Mouse (Mus musculus) heart, embryonic 16.5 days (tissue): ENCODE measurements around the gene Ano10. TPM values are rescaled to one million over a fixed set of nuclear protein-coding genes. Genes with fewer than 3 reads are reported as not detected.

Experiments
- ATAC-seq: fragments of 200-750 bp; cut with Nextera tagmentation; replicated peaks from 2 replicates; pipeline ENCODE4 v1.8.0; 2017; ENCODE audit warnings: moderate number of reproducible peaks; ENCODE audit not compliant: insufficient read depth, low FRiP score; ENCODE audit errors: extremely low read depth
- H3K27ac ChIP-seq: fragments of 300-500 bp; sonication (generic); 2 replicates; pipeline ENCODE4 v1.5.1; 2014; ENCODE audit warnings: mild to moderate bottlenecking, low read length, control low read depth, moderate library complexity
- H3K27me3 ChIP-seq: fragments of 300-500 bp; sonication (generic); 2 replicates; pipeline ENCODE4 v1.6.1; 2014; ENCODE audit warnings: low read length, mixed read lengths; ENCODE audit not compliant: control insufficient read depth, insufficient read depth
- H3K36me3 ChIP-seq: fragments of 300-500 bp; sonication (generic); 2 replicates; pipeline ENCODE4 v1.6.1; 2014; ENCODE audit not compliant: control insufficient read depth, insufficient read depth
- H3K4me1 ChIP-seq: fragments of 300-500 bp; sonication (generic); 2 replicates; pipeline ENCODE4 v1.6.1; 2014; ENCODE audit warnings: low read length, mixed read lengths; ENCODE audit not compliant: control insufficient read depth, insufficient read depth
- H3K4me2 ChIP-seq: fragments of 300-500 bp; sonication (generic); 2 replicates; pipeline ENCODE4 v1.6.1; 2014; ENCODE audit warnings: low read depth, mild to moderate bottlenecking, control low read depth, low read length
- H3K4me3 ChIP-seq: fragments of 300-500 bp; sonication (generic); 2 replicates; pipeline ENCODE4 v1.5.1; 2014; ENCODE audit warnings: mild to moderate bottlenecking, control low read depth, low read length
- H3K9ac ChIP-seq: fragments of 300-500 bp; sonication (generic); 2 replicates; pipeline ENCODE4 v1.6.1; 2014; ENCODE audit warnings: low read length, control low read depth
- H3K9me3 ChIP-seq: fragments of 300-500 bp; sonication (generic); replicated peaks from 2 replicates; pipeline ENCODE4 v1.6.1; 2016; ENCODE audit warnings: low read length; ENCODE audit not compliant: control insufficient read depth
- WGBS: fragments of 180-500 bp; shearing (Covaris S2); extraction: QIAGEN DNeasy Blood & Tissue Kit; methylation state at CpG from one replicate; pipeline ENCODE4 v1.1.7; 2014; 5-methylcytosine and 5-hydroxymethylcytosine counted together
- polyA plus RNA-seq: library from polyadenylated mRNA; unstranded; fragments of >200 nt; fragmentation: Nextera tagmentation; extraction: Ambion mirVana; gene quantifications from 2 replicates; pipeline ENCODE4 v1.2.1, GENCODE M21; 2015

The Ano10 gene
- polyA plus RNA-seq, 1 experiment from 2014 or later = 27.3 TPM

DNA sequence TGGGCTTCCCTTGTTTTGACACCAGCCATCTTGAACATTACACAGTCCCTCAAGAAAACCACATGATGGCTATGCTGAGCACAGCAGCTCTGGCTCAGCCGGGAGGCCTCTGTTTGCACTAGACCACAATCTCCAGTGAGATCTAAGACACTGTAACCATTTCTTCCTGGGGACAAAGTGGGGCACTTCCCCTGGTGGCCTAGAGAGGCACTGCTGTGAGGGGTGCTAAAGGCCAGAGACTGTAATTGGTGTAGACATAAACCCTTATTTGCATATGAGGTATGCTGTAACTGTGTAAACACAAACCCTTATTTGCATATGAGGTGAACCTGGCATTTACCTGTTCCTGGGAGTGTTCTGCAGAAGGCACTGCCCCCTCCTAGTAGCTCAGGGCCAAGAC is 105.5 kb downstream of the Ano10 start:
- Histone ChIP-seq H3K4me2 (no peak overlapping the region), H3K27ac (no peak overlapping the region), H3K9ac (no peak overlapping the region), H3K36me3 (no peaks in the 10 kb centered on the region), H3K27me3 (no peaks in the 10 kb centered on the region), H3K4me1 (peaks cover 45% of the 10 kb centered on the region), H3K9me3 (no peaks in the 10 kb centered on the region), H3K4me3 (no peak overlapping the region)
- ATAC-seq = no peak
- WGBS = 52% methylated on average over 1 of the region's 1 CpGs

DNA sequence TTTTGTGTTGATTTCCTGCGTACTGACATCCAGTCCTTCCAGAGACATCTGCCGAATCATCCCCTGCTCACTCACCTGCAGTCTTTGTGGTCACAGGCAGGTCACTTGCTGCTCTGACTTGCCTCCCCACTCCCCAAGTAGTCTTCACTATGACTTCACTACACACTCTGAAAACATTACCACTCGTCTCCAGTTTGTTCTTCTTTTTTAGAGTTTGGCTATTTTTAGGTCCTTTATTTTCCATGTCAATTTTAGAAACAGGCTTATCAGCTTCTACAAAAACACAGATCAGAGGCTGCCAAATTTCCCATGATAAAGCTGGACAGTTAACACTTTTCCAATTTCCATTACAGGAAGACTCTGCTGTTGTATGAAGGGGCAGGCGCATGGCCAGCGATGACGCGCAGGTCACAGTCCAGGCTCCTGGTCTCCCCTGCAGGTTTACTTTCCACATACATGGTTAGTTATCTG is 106.7 kb downstream of the Ano10 start:
- no peaks in the 10 kb centered on the region for H3K9me3 ChIP-seq
- peak overlapping the region; percentile 38; the same call in 1 of the 2 replicates for H3K4me2 ChIP-seq
- H3K4me1 ChIP-seq = peaks cover 39% of the 10 kb centered on the region
- H3K27me3 ChIP-seq = no peaks in the 10 kb centered on the region
- peak; percentile 37; the same call in 1 of the 2 replicates for ATAC-seq
- H3K9ac ChIP-seq = peak overlapping the region; percentile 47; the same call in 1 of the 2 replicates
- H3K4me3 ChIP-seq = no peak overlapping the region
- H3K36me3 ChIP-seq = no peaks in the 10 kb centered on the region
- 30% methylated on average over 7 of the region's 7 CpGs for WGBS
- H3K27ac ChIP-seq = peak overlapping the region; percentile 85

DNA sequence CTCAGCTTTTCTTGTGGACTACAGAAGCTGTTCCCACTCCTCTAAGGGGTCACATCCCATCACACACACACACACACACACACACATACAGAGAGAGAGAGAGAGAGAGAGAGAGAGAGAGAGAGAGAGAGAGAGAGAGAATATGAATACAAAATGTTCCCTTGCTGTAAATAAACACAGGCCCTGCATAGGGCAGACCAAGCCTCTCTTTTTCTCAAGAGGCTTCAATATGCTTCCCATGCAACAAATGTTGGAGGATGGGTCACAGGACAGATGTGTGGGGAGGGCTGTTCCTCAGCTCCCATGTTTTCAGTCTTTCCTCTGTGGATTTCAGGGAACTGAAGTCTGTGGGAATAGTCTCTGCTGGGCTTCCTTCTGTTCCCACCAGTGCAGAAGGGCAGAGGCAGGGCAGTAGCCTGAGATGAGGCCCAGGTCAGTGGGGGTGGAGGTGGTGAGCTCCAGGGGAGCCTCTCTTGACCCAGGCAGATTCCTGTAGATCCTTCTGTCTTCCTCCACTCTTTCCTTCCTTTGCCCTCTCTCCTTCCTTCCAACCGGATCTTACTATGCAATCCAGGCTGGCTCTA is 107.5 kb downstream of the Ano10 start:
- no peaks in the 10 kb centered on the region for H3K36me3 ChIP-seq

DNA sequence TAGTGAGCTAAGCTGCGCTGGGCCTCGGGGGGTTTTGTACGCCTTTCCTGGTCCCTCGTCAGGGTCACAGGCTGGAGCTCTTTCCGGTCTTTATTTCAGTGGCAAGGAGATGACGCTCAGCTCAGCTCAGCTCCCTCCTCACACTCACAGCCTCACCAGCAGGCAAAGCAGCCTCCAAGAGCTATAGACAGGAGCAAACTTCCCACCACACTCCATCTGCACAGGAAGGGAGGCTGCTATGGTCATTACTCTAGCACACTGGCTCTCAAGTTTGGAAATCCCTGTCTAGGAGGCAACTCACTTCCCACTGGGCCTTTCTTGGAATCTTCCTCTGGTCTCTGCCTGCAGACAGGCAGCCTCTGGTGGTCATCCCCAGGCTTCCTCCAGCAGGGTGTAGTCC is 108.3 kb downstream of the Ano10 start:
- H3K9ac ChIP-seq = no peak overlapping the region
- ATAC-seq = no peak

More for the DNA sequence above, 107.5 kb downstream of the Ano10 start:
- Histone ChIP-seq H3K4me1 (peaks cover 39% of the 10 kb centered on the region), H3K4me3 (no peak overlapping the region), H3K9me3 (no peaks in the 10 kb centered on the region), H3K27me3 (no peaks in the 10 kb centered on the region), H3K27ac (peak overlapping the region; percentile 85), H3K9ac (peak overlapping the region; percentile 47; the same call in 1 of the 2 replicates), H3K4me2 (no peak overlapping the region)
- WGBS = 42% methylated on average over 1 of the region's 1 CpGs
- ATAC-seq = peak; percentile 9; the same call in 1 of the 2 replicates

DNA sequence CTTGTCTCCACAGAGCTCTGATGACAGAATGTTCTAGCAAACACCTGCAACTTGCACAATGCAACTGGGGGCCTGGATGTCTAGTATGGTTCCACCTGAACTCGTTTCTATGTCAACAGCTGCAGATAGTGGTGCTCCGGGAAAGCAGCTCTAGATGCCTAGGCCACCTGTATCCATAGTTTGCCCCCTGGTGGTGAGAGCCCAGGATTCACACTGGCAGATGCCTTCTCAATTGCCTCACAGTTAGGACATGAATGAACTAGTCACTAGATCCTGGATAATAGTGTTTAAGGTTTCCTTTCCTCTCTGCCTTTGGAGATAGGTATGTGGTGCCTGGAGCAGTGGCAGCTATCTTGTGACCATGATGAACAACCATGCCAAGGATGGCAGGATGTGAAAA is 109.2 kb downstream of the Ano10 start:
- Histone ChIP-seq H3K27ac (no peak overlapping the region; the same call in 1 of the 2 replicates), H3K4me2 (no peak overlapping the region), H3K9me3 (no peaks in the 10 kb centered on the region), H3K9ac (no peak overlapping the region), H3K4me3 (no peak overlapping the region), H3K27me3 (no peaks in the 10 kb centered on the region), H3K36me3 (no peaks in the 10 kb centered on the region), H3K4me1 (peaks cover 39% of the 10 kb centered on the region)
- ATAC-seq = no peak; the same call in 1 of the 2 replicates
- 15% methylated on average over 2 of the region's 2 CpGs for WGBS

More for the DNA sequence above, 108.3 kb downstream of the Ano10 start:
- Histone ChIP-seq H3K27ac (peak overlapping the region; percentile 85), H3K4me1 (peaks cover 39% of the 10 kb centered on the region), H3K4me2 (no peak overlapping the region), H3K9me3 (no peaks in the 10 kb centered on the region), H3K27me3 (no peaks in the 10 kb centered on the region), H3K36me3 (no peaks in the 10 kb centered on the region), H3K4me3 (no peak overlapping the region)
- 82% methylated on average over 6 of the region's 6 CpGs for WGBS

- Histone ChIP-seq H3K27ac (no peak overlapping the region), H3K9ac (no peak overlapping the region), H3K4me3 (no peak overlapping the region), H3K36me3 (no peaks in the 10 kb centered on the region), H3K9me3 (no peaks in the 10 kb centered on the region), H3K4me2 (no peak overlapping the region), H3K4me1 (peaks cover 36% of the 10 kb centered on the region), H3K27me3 (no peaks in the 10 kb centered on the region)
- 79% methylated on average over 3 of the region's 3 CpGs for WGBS
- ATAC-seq = no peak
These were observed 109.9 kb downstream of the Ano10 start for GRCm38 (mm10) chr9:122184329-122184728.

DNA sequence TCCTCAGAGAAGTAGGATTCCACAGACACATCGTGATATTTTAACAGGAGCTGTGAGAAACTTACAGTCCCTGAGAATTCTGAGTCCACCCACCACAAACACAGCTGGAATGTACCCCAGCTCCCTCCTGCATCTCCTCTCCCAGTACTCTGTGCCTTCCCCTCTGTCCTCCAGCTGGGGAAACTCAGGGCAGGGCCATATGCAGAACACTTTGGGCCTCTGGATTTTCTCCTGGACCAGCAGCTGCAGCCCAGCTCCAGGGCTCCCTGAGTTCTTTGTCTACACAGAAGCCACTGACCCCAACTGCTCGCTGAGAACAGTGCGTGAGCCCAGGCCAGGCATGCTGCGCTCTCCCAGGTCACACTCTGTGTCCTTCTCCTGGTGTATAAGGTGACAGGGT is 111.1 kb downstream of the Ano10 start:
- Histone ChIP-seq H3K27me3 (no peaks in the 10 kb centered on the region), H3K4me3 (no peak overlapping the region), H3K9me3 (no peaks in the 10 kb centered on the region), H3K4me2 (no peak overlapping the region), H3K4me1 (peaks cover 35% of the 10 kb centered on the region), H3K9ac (no peak overlapping the region), H3K36me3 (no peaks in the 10 kb centered on the region), H3K27ac (no peak overlapping the region)
- no peak for ATAC-seq
- WGBS = 82% methylated on average over 4 of the region's 4 CpGs

- Histone ChIP-seq H3K4me1 (peaks cover 19% of the 10 kb centered on the region), H3K27ac (no peak overlapping the region), H3K27me3 (no peaks in the 10 kb centered on the region), H3K4me2 (no peak overlapping the region), H3K36me3 (no peaks in the 10 kb centered on the region), H3K4me3 (no peak overlapping the region), H3K9me3 (no peaks in the 10 kb centered on the region), H3K9ac (no peak overlapping the region)
- no peak for ATAC-seq
- 77% methylated on average over 3 of the region's 3 CpGs for WGBS
These were observed 114.1 kb downstream of the Ano10 start for GRCm38 (mm10) chr9:122180105-122180504.

GRCm38 (mm10) chr9:122178427-122178826 is 115.8 kb downstream of the Ano10 start:
- 46% methylated on average over 4 of the region's 4 CpGs for WGBS
- H3K4me3 ChIP-seq = no peak overlapping the region

More at GRCm38 (mm10) chr9:122178427-122178826, 115.8 kb downstream of the Ano10 start:
- Histone ChIP-seq H3K27ac (peak overlapping the region; percentile 57), H3K4me2 (no peak overlapping the region), H3K27me3 (no peaks in the 10 kb centered on the region), H3K9ac (no peak overlapping the region), H3K4me1 (peaks cover 24% of the 10 kb centered on the region), H3K9me3 (no peaks in the 10 kb centered on the region), H3K36me3 (no peaks in the 10 kb centered on the region)
- ATAC-seq = peak; percentile 28; the same call in 1 of the 2 replicates
